Mouse (Mus musculus) layer of hippocampus, adult 18-20 months (tissue): ENCODE data around the gene Speg. TPM values are rescaled to one million over a fixed set of nuclear protein-coding genes. Genes with fewer than 3 reads are reported as not detected.

ENCODE experiments used
- DNase-seq, 2 experiments: peaks; one replicate each; pipeline ENCODE4 v3.0.0; 2022; ENCODE audit warnings: low spot score in 2 of 2
- total RNA-seq, 2 experiments: library from RNA; stranded (reverse); gene quantifications; 2 replicates each; pipeline ENCODE4 v1.2.3; 2021

The Speg gene
- total RNA-seq, 2 experiments from 2014 or later, result 168 to 178 TPM

DNA sequence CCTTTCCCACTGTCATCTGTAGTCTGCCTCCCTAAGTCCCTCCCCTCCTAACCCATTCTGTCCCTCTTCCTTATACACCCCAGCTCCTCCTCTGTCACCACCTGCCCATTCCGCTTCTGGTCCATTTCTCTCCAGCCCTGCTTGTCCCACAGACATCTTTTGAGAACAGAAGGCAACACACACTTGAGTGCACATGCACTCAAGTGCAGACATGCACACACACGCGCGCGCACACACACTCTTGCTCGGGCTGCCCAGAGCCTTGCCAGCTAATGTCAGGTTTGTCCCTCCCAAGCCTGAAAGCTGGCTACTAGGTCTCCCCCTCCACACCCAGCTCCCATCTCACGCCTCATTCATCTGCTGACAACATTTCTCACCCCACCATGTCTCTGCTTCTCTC lies 65.6 kb downstream of the Speg start:
- DNase-seq, result no peak

- no peak for DNase-seq
Measured at GRCm38 (mm10) chr1:75441471-75441996, 66.4 kb downstream of the Speg start.

DNA sequence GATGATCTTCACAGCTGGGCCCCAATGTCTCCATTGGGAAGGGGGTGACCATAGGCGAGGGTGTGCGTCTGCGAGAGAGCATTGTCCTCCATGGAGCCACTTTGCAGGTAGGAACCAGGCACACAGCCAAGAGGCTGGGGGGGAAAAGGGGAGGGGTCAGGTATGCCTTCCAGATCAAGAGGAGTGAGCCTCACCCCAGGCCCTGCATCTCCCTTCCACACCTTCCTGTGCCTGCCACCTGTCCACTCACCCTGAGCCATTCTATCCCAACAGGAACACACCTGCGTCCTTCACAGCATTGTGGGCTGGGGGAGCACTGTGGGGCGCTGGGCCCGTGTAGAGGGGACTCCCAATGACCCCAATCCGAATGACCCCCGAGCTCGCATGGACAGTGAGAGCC lies 67.1 kb downstream of the Speg start:
- DNase-seq, result no peak

DNA sequence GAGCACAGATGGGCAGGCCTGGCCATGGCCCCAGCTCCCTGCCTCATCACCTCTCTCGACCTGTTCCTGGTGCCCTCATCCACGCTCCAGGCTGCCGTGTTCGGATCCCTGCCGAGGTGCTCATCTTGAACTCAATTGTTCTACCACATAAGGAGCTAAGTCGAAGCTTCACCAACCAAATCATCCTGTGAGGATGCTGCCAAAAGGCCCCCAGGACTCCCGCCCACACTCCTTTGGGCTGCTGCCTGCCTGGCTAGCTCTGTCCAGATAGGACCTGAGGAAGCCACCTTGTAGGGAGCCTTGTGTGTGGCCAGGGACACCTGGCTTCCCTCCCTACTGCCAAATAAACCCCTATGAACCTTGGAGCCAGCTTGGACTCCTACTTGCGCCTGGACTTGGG lies 67.7 kb downstream of the Speg start:
- DNase-seq, result no peak

DNA sequence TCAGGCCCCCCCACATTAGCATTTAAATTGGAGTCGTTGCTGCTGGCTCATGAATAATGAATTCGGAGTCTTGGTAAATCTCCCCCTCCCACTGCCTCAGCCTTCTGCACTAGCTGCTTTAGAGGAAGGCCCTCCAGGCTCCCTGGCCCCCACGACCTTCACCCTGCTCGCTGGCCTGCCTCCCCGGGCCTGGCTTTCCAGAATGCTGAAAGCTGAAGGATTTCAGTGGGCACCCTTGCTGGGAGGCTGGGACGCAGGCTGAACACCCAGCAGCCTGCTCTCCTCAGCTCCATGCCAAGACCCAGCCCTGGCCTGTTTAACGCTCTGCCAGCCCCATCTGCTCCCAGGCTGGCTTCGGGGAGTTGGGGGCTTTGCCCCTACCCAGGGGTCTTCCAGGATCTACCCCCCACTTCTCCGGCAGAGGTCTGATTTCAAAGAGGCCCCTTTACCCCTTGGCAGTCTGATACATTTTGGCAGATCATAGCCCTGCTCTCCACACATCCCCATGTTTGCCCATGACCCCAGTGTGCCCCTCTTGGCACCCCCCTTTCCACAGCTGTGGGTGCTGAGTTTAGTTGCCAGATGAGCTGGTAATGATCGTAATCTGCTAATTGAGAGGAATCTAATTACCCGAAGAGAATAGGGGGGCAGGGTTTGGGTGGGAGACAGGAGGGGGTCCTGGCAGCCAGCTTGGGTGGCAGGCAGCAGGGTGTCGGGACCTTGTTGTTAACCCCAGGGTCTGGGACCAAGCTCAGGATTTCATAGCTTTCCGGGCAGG lies 68.3 kb downstream of the Speg start:
- DNase-seq, result no peak

DNA sequence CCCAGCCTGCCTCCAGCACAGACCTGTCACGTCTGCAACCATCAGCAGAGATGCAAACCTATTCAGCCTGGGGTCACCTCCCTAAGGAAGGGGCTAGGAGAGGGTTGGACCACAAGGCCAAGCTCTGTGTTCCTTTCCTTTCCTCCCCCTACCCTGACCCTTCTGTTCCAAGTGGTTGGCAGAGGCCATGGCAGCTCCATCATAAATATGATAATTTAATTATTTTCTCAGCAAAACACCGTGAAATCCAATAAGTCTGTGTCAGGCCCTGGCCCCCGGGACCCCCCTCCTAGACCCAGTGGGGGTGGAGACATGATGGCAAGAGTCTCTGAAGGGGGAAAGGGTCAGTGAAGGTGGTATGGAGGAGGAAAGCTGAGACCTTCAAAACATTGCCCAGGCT lies 69.1 kb downstream of the Speg start:
- no peak for DNase-seq

- DNase-seq, result peak; percentile 65 to 82
Measured at GRCm38 (mm10) chr1:75445141-75445701, 70.1 kb downstream of the Speg start.

- DNase-seq, result peak; percentile 48 to 82
Measured at GRCm38 (mm10) chr1:75445751-75446611, 70.9 kb downstream of the Speg start.

- DNase-seq, result no peak
Measured at GRCm38 (mm10) chr1:75446656-75447055, 71.6 kb downstream of the Speg start.

DNA sequence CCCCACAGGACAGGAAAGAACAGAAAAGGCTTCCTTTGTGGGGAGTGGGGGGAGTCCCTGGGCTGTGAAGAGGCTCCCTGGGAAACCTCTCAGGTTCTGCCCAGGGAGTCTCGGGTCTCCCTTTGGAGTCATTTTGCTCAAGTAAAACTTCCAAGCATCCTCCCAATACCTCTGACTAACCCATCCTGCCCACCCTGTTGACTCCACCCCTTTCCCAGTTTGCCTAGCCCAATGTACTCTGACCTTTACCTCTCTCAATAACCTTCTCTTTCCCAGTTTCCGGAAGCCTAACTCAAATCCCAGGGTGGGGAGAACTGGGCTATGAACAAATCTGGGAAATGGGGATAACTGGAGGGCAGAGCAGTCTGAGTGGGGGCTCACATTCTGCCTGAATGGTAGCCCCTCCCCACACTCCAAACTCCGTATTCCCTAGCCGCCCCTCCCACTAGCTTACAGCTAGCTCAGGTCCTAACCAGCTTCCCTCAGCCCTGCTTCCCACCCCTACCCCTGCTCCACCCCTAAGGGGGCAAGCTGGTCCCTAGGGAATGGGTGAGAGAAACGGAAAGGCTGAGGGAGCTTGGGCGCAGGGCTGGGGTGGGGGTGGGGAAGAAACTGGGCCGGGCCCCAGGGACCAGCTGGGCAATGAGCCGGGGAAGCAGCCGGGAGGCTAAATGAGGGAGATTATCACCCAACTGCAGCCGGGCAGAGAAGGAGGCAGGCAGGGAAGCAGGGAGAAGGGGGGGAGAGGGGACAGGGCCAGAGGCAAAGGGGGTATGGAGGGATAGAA lies 72.4 kb downstream of the Speg start:
- no peak for DNase-seq

DNA sequence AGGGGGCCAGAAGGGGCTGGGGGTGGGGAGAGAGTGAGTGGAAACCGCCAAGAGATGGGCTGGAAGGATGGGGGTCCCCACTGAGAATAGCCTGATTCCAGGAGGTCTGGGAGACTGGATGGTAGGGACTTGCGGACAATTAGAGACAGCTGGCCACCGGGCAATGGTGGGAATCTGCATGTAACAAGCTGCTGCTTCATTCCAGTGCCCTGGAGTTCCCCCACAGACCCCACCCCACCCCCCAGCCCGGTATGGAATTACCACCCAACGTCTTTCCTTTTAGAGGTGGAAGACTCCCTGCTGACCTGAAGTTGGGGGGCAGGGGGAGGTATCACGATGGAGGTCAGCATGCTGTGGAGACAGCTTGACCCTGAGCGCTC lies 72.9 kb downstream of the Speg start:
- DNase-seq, result no peak

DNA sequence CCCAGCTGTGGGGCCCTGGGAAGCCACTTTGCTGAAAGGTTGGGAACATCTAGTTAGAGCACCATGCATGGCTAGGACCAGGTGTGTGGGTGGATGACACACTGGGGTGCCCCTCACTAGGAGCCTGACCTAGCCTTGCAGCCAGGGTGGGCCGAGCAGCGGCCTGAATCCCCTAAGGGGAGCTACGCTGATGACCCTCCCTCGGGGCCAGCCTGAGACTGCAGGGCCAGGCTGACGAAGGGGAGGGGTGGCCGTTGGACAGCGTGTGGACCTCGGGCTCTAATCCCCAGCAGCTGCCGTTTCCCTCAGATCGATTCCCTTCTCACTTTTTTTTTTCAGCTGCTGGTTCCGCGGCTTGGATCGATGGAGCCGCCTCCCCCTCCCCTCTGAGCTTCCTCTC lies 73.8 kb downstream of the Speg start:
- no peak for DNase-seq

- DNase-seq, result no peak
Measured at GRCm38 (mm10) chr1:75449377-75450135, 74.5 kb downstream of the Speg start.

- no peak for DNase-seq
Measured at GRCm38 (mm10) chr1:75450314-75451005, 75.4 kb downstream of the Speg start, which contains the start of gene Asic4. Gene Asic4 (plus strand): TSS chr1:75450436.

DNA sequence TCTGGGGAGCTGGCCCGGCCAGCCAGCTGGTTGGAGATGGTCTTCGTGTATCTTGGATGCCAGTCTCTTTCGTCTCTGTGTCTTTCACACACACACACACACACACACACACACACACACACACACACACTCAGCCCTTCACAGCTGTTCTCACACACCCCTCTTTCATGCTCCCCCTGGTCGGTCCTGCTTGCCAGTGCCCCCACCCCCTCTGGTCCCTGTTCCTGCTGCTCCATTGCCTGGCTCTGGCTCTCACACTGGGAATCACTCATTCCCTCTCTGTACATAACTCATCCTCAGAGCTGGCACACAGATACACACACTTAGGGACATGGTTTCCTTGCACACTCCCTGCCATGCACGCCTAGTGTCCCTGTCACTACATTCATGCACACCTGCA lies 76.8 kb downstream of the Speg start:
- DNase-seq, result no peak

GRCm38 (mm10) chr1:75455433-75455832 lies 80.3 kb downstream of the Speg start:
- no peak for DNase-seq

- DNase-seq, result no peak
Measured at GRCm38 (mm10) chr1:75455948-75456347, 80.9 kb downstream of the Speg start.

GRCm38 (mm10) chr1:75456746-75457564 lies 81.9 kb downstream of the Speg start:
- DNase-seq, result no peak

DNA sequence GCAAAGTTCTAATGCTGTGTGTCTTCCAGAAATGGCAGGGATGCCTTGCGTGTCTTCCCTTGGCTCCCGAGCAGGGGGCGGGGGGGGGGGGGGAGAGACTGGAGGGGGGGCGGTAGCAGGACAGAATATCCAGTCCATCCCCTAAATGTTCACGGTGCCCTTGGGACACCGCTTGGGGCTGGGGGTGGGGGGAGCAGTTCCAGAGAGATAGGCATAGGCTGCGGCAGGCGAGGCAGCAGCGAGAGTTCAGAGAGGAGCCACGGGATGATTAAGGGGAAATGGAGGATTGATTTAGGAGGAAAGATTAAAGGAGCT lies 82.6 kb downstream of the Speg start:
- DNase-seq, result no peak
